Mouse (Mus musculus) forebrain, embryonic 16.5 days (tissue): ENCODE results near the gene Cd3g. TPM values are rescaled to one million over a fixed set of nuclear protein-coding genes. Genes with fewer than 3 reads are reported as not detected.

Experiments
- ATAC-seq: fragments of 200-750 bp; cut with Nextera tagmentation; 2 replicates; pipeline ENCODE4 v1.8.0; 2017; ENCODE audit warnings: mild to moderate bottlenecking, moderate library complexity
- H3K27ac ChIP-seq: fragments of 300-500 bp; sonication (generic); 2 replicates; pipeline ENCODE4 v1.5.1; 2014; ENCODE audit warnings: low read length, control low read depth
- H3K27me3 ChIP-seq: fragments of 300-500 bp; sonication (generic); replicated peaks from 2 replicates; pipeline ENCODE4 v1.6.1; 2014; ENCODE audit warnings: low read length; ENCODE audit not compliant: control insufficient read depth, insufficient read depth
- H3K36me3 ChIP-seq: fragments of 300-500 bp; sonication (generic); 2 replicates; pipeline ENCODE4 v1.6.1; 2014; ENCODE audit not compliant: control insufficient read depth, insufficient read depth
- H3K4me1 ChIP-seq: fragments of 300-500 bp; sonication (generic); replicated peaks from 2 replicates; pipeline ENCODE4 v1.6.1; 2014; ENCODE audit warnings: low read length; ENCODE audit not compliant: control insufficient read depth, insufficient read depth
- H3K4me2 ChIP-seq: fragments of 300-500 bp; sonication (generic); 2 replicates; pipeline ENCODE4 v1.6.1; 2014; ENCODE audit warnings: mild to moderate bottlenecking, low read length, control low read depth
- H3K4me3 ChIP-seq: fragments of 300-500 bp; sonication (generic); replicated peaks from 2 replicates; pipeline ENCODE4 v1.5.1; 2014; ENCODE audit warnings: mild to moderate bottlenecking, low read length, control low read depth
- H3K9ac ChIP-seq: fragments of 300-500 bp; sonication (generic); replicated peaks from 2 replicates; pipeline ENCODE4 v1.6.1; 2014; ENCODE audit warnings: low read depth, low read length, control low read depth
- H3K9me3 ChIP-seq: fragments of 300-500 bp; sonication (generic); 2 replicates; pipeline ENCODE4 v1.6.1; 2016; ENCODE audit warnings: low read length; ENCODE audit not compliant: control insufficient read depth
- WGBS: fragments of 180-500 bp; shearing (Covaris S2); extraction: QIAGEN DNeasy Blood & Tissue Kit; methylation state at CpG from one replicate; pipeline ENCODE4 v1.1.7; 2014; 5-methylcytosine and 5-hydroxymethylcytosine counted together
- polyA plus RNA-seq: library from polyadenylated mRNA; unstranded; fragments of >200 nt; fragmentation: Nextera tagmentation; extraction: Ambion mirVana; gene quantifications from 2 replicates; pipeline ENCODE4 v1.2.1, GENCODE M21; 2015

Gene Cd3g
- polyA plus RNA-seq, 1 experiment from 2014 or later, result not detected

- 95% methylated on average over 5 of the region's 5 CpGs for WGBS
- Histone ChIP-seq H3K9ac (no peak overlapping the region), H3K27ac (no peak overlapping the region), H3K4me2 (no peak overlapping the region), H3K4me1 (no peaks in the 10 kb centered on the region), H3K9me3 (no peaks in the 10 kb centered on the region), H3K4me3 (no peak overlapping the region), H3K36me3 (peaks cover 42% of the 10 kb centered on the region), H3K27me3 (no peaks in the 10 kb centered on the region)
- ATAC-seq, result no peak
These were observed 32.4 kb downstream of the Cd3g start for GRCm38 (mm10) chr9:44947836-44948235.

GRCm38 (mm10) chr9:44946185-44946695 is 34.0 kb downstream of the Cd3g start:
- Histone ChIP-seq H3K27me3 (no peaks in the 10 kb centered on the region), H3K36me3 (peaks cover 37% of the 10 kb centered on the region), H3K4me1 (no peaks in the 10 kb centered on the region), H3K4me2 (no peak overlapping the region), H3K4me3 (no peak overlapping the region), H3K9ac (no peak overlapping the region), H3K9me3 (no peaks in the 10 kb centered on the region), H3K27ac (no peak overlapping the region)
- ATAC-seq, result no peak
- 86% methylated on average over 7 of the region's 7 CpGs for WGBS

- Histone ChIP-seq H3K36me3 (peaks cover 24% of the 10 kb centered on the region), H3K9me3 (no peaks in the 10 kb centered on the region), H3K4me3 (no peak overlapping the region), H3K4me1 (no peaks in the 10 kb centered on the region), H3K9ac (no peak overlapping the region), H3K27me3 (no peaks in the 10 kb centered on the region), H3K27ac (no peak overlapping the region), H3K4me2 (no peak overlapping the region)
- no peak for ATAC-seq
- WGBS, result 100% methylated on average over 4 of the region's 4 CpGs
These were observed 37.8 kb downstream of the Cd3g start for GRCm38 (mm10) chr9:44942421-44942820.

GRCm38 (mm10) chr9:44941756-44942155 is 38.5 kb downstream of the Cd3g start:
- H3K9ac ChIP-seq, result no peak overlapping the region
- no peak overlapping the region for H3K27ac ChIP-seq
- no peak for ATAC-seq
- no peaks in the 10 kb centered on the region for H3K4me1 ChIP-seq
- WGBS, result 92% methylated on average over 4 of the region's 4 CpGs
- H3K36me3 ChIP-seq, result peaks cover 24% of the 10 kb centered on the region
- no peaks in the 10 kb centered on the region for H3K9me3 ChIP-seq
- no peak overlapping the region for H3K4me3 ChIP-seq
- H3K4me2 ChIP-seq, result no peak overlapping the region
- no peaks in the 10 kb centered on the region for H3K27me3 ChIP-seq

GRCm38 (mm10) chr9:44921543-44921942 is 58.7 kb downstream of the Cd3g start:
- WGBS, result 73% methylated on average over 2 of the region's 2 CpGs
- Histone ChIP-seq H3K4me2 (peak overlapping the region; percentile 61), H3K9ac (no peak overlapping the region; the same call in 1 of the 2 replicates), H3K27ac (peak overlapping the region; percentile 92), H3K4me1 (peaks cover 16% of the 10 kb centered on the region), H3K9me3 (no peaks in the 10 kb centered on the region), H3K27me3 (no peaks in the 10 kb centered on the region), H3K4me3 (peak overlapping the region; percentile 93), H3K36me3 (no peaks in the 10 kb centered on the region)
- no peak for ATAC-seq

GRCm38 (mm10) chr9:44921123-44921468 is 59.1 kb downstream of the Cd3g start:
- H3K27ac ChIP-seq, result peak overlapping the region; percentile 92
- H3K9ac ChIP-seq, result peak overlapping the region; percentile 47
- peaks cover 16% of the 10 kb centered on the region for H3K4me1 ChIP-seq
- no peaks in the 10 kb centered on the region for H3K36me3 ChIP-seq
- peak overlapping the region; percentile 61 for H3K4me2 ChIP-seq
- no peaks in the 10 kb centered on the region for H3K27me3 ChIP-seq
- ATAC-seq, result peak; percentile 94
- WGBS, result under 1% methylated on average over 8 of the region's 8 CpGs
- no peaks in the 10 kb centered on the region for H3K9me3 ChIP-seq
- peak overlapping the region; percentile 93 for H3K4me3 ChIP-seq

- H3K4me1 ChIP-seq, result peaks cover 16% of the 10 kb centered on the region
- peak within 1 kb of the TSS; percentile 92 for H3K27ac ChIP-seq
- H3K27me3 ChIP-seq, result no peaks in the 10 kb centered on the region
- under 1% methylated on average over 43 of the region's 48 CpGs for WGBS
- peak within 1 kb of the TSS; percentile 93 for H3K4me3 ChIP-seq
- H3K4me2 ChIP-seq, result peak within 1 kb of the TSS; percentile 86
- H3K9ac ChIP-seq, result peak within 1 kb of the TSS; percentile 96
- peak; percentile 89 for ATAC-seq
- no peaks in the 10 kb centered on the region for H3K36me3 ChIP-seq
- no peaks in the 10 kb centered on the region for H3K9me3 ChIP-seq
These were observed 59.7 kb downstream of the Cd3g start, which contains the start of gene Atp5l for GRCm38 (mm10) chr9:44920374-44921122. Gene Atp5l, minus strand, starts transcription at chr9:44920742.

GRCm38 (mm10) chr9:44919606-44920005 is 60.6 kb downstream of the Cd3g start:
- 39% methylated on average over 2 of the region's 2 CpGs for WGBS
- Histone ChIP-seq H3K27ac (no peak overlapping the region), H3K27me3 (no peaks in the 10 kb centered on the region), H3K4me3 (peak overlapping the region; percentile 93), H3K4me1 (peaks cover 22% of the 10 kb centered on the region), H3K9ac (peak overlapping the region; percentile 96), H3K4me2 (peak overlapping the region; percentile 86), H3K9me3 (no peaks in the 10 kb centered on the region), H3K36me3 (no peaks in the 10 kb centered on the region)
- ATAC-seq, result no peak
